8 mouse cellular contexts compared by ENCODE assay signal in genomic region chr6:50566997-50567255, GRCm38 (mm10). TPM values are rescaled to one million over a fixed set of nuclear protein-coding genes. Genes with fewer than 3 reads are reported as not detected.
A peak's percentile ranks its signal among the peaks of the same experiment; 100 is the strongest.
DNase-seq lines count a peak whose midpoint lies in the region; ATAC-seq lines count a peak whose summit lies in the region.

No protein-coding gene starts in this region.

- H3K4me3 ChIP-seq in kidney, embryonic 16.5 days (ENCODE audit: low read length) = peak overlapping the region; percentile 94
- peak overlapping the region; percentile 64 for H3K4me3 ChIP-seq in brown adipose tissue, adult 24 weeks (ENCODE audit: insufficient read depth, low read depth, low read length)
- peak overlapping the region; percentile 88 for H3K4me3 ChIP-seq in hindbrain, embryonic 16.5 days (ENCODE audit: low read length)
- peak overlapping the region; percentile 69 for H3K4me3 ChIP-seq in midbrain, embryonic 16.5 days (ENCODE audit: low read depth, low read length)

- peak overlapping the region; percentile 59 for H3K27ac ChIP-seq in kidney, embryonic 16.5 days (ENCODE audit: low read length)
- peak overlapping the region; percentile 95 for H3K27ac ChIP-seq in brown adipose tissue, adult 24 weeks (replicated peaks; ENCODE audit: low read depth, low read length)
- peak overlapping the region; percentile 89 for H3K27ac ChIP-seq in hindbrain, embryonic 16.5 days (ENCODE audit: low read depth, low read length)
- peak overlapping the region; percentile 90 for H3K27ac ChIP-seq in midbrain, embryonic 16.5 days (ENCODE audit: low read length)

- peak overlapping the region; percentile 81 for H3K9ac ChIP-seq in kidney, embryonic 16.5 days (replicated peaks; ENCODE audit: low read length)
- peak overlapping the region; percentile 80 for H3K9ac ChIP-seq in hindbrain, embryonic 16.5 days (ENCODE audit: low read depth, low read length)
- peak overlapping the region; percentile 84 for H3K9ac ChIP-seq in midbrain, embryonic 16.5 days (ENCODE audit: low read depth, low read length)

- H3K36me3 ChIP-seq in kidney, embryonic 16.5 days (ENCODE audit: insufficient read depth, low read length) = peaks cover 7% of the 10 kb centered on the region
- H3K36me3 ChIP-seq in hindbrain, embryonic 16.5 days (ENCODE audit: control insufficient read depth, insufficient read depth, low read length) = peaks cover 6% of the 10 kb centered on the region
- peaks cover 13% of the 10 kb centered on the region for H3K36me3 ChIP-seq in midbrain, embryonic 16.5 days (ENCODE audit: control insufficient read depth, insufficient read depth, low read length)

- H3K4me2 ChIP-seq in kidney, embryonic 16.5 days (replicated peaks; ENCODE audit: low read depth, low read length) = peak overlapping the region; percentile 51
- H3K4me2 ChIP-seq in hindbrain, embryonic 16.5 days (ENCODE audit: low read length) = peak overlapping the region; percentile 73
- H3K4me2 ChIP-seq in midbrain, embryonic 16.5 days (ENCODE audit: low read length) = peak overlapping the region; percentile 72

- no peaks in the 10 kb centered on the region for H3K9me3 ChIP-seq in kidney, embryonic 16.5 days (ENCODE audit: low read length)
- no peaks in the 10 kb centered on the region for H3K9me3 ChIP-seq in hindbrain, embryonic 16.5 days (ENCODE audit: control insufficient read depth, low read length)
- H3K9me3 ChIP-seq in midbrain, embryonic 16.5 days (replicated peaks; ENCODE audit: control insufficient read depth, low read length, poor library complexity, severe bottlenecking) = no peaks in the 10 kb centered on the region

- no peaks in the 10 kb centered on the region for H3K27me3 ChIP-seq in kidney, embryonic 16.5 days (ENCODE audit: insufficient read depth, low read length)
- no peaks in the 10 kb centered on the region for H3K27me3 ChIP-seq in hindbrain, embryonic 16.5 days (replicated peaks; ENCODE audit: control insufficient read depth, insufficient read depth, low read length)
- no peaks in the 10 kb centered on the region for H3K27me3 ChIP-seq in midbrain, embryonic 16.5 days (ENCODE audit: control insufficient read depth, insufficient read depth, low read depth, low read length)

- ATAC-seq in kidney, embryonic 16.5 days (ENCODE audit: low FRiP score, low TSS enrichment) = no peak
- no peak for ATAC-seq in hindbrain, embryonic 16.5 days
- ATAC-seq in midbrain, embryonic 16.5 days = peak; percentile 61; the same call in 1 of the 2 replicates

- no peak for DNase-seq in kidney, adult 9 months
- no peak for DNase-seq in frontal cortex, adult 2 months (ENCODE audit: extremely low spot score in 1 of 2, low spot score in 1 of 2)
- no peak for DNase-seq in adrenal gland, postnatal 4 days (ENCODE audit: low spot score in 2 of 2)
- no peak for DNase-seq in embryo, embryonic 10 days (ENCODE audit: low spot score)

- WGBS in kidney, embryonic 16.5 days = 10% methylated on average over 6 of the region's 6 CpGs
- 5% methylated on average over 6 of the region's 6 CpGs for WGBS in hindbrain, embryonic 16.5 days
- WGBS in midbrain, embryonic 16.5 days = 16% methylated on average over 6 of the region's 6 CpGs

- peaks cover 9% of the 10 kb centered on the region; the same call in 1 of the 2 replicates for H3K4me1 ChIP-seq in kidney, embryonic 16.5 days (ENCODE audit: insufficient read depth, low read length)
- H3K4me1 ChIP-seq in brown adipose tissue, adult 24 weeks (ENCODE audit: control insufficient read depth, insufficient read depth, insufficient read length, low read length) = no peaks in the 10 kb centered on the region
- H3K4me1 ChIP-seq in hindbrain, embryonic 16.5 days (ENCODE audit: control insufficient read depth, insufficient read depth, low read depth, low read length) = peaks cover 8% of the 10 kb centered on the region
- H3K4me1 ChIP-seq in midbrain, embryonic 16.5 days (ENCODE audit: control insufficient read depth, insufficient read depth, low read length) = peaks cover 11% of the 10 kb centered on the region

RNA-seq across cellular contexts. Expression of gene Cycs, which starts 0.6 kb away (rescaled TPM):
- 74.4 and 79.4 TPM in 2 replicates for polyA plus RNA-seq in kidney, embryonic 16.5 days (2015; fragmentation: Nextera tagmentation; extraction: Ambion mirVana)
- 219 and 245 TPM in 2 replicates for polyA plus RNA-seq in brown adipose tissue, adult 24 weeks (2012; ENCODE audit: insufficient read depth, insufficient read length, missing spikeins)
- 79.2 and 91.1 TPM in 2 replicates for polyA plus RNA-seq in hindbrain, embryonic 16.5 days (2015; fragmentation: Nextera tagmentation; extraction: Ambion mirVana)
- 68.8 and 73.5 TPM in 2 replicates for polyA plus RNA-seq in midbrain, embryonic 16.5 days (2015; fragmentation: Nextera tagmentation; extraction: Ambion mirVana)
- polyA plus RNA-seq in frontal cortex, adult 2 months (2012; rRNA removed) = 68.8 and 69.5 TPM in 2 replicates
- 10 to 100 TPM; 41.3 to 49.1 TPM for total RNA-seq in adrenal gland, postnatal 4 days (2021)

RNA-seq across cellular contexts. Expression of gene 4921507P07Rik, which starts 29.5 kb away (rescaled TPM):
- 1.0 and 1.7 TPM in 2 replicates for polyA plus RNA-seq in kidney, embryonic 16.5 days (2015; fragmentation: Nextera tagmentation; extraction: Ambion mirVana)
- polyA plus RNA-seq in brown adipose tissue, adult 24 weeks (2012; ENCODE audit: insufficient read depth, insufficient read length, missing spikeins) = 0.63 and 1.7 TPM in 2 replicates
- 2.6 and 3.0 TPM in 2 replicates for polyA plus RNA-seq in hindbrain, embryonic 16.5 days (2015; fragmentation: Nextera tagmentation; extraction: Ambion mirVana)
- 4.0 and 4.3 TPM in 2 replicates for polyA plus RNA-seq in midbrain, embryonic 16.5 days (2015; fragmentation: Nextera tagmentation; extraction: Ambion mirVana)
- polyA plus RNA-seq in frontal cortex, adult 2 months (2012; rRNA removed) = 0.78 and 0.86 TPM in 2 replicates
- under 1 TPM; 0.76 to 0.82 TPM for total RNA-seq in adrenal gland, postnatal 4 days (2021)
